Mouse (Mus musculus) induced T-regulatory cell, adult 2 months (primary cell): ENCODE measurements at regions not wholly inside any gene's neighbourhood (a gene's known extent, or its start where the extent isn't known, plus 50 kb on each side); places are given as distances from the start of the nearest gene placed in this dataset.

ENCODE experiments used
- DNase-seq: peaks from one replicate; pipeline ENCODE4 v3.0.0-alpha.2; 2012; ENCODE audit warnings: low read depth

DNA sequence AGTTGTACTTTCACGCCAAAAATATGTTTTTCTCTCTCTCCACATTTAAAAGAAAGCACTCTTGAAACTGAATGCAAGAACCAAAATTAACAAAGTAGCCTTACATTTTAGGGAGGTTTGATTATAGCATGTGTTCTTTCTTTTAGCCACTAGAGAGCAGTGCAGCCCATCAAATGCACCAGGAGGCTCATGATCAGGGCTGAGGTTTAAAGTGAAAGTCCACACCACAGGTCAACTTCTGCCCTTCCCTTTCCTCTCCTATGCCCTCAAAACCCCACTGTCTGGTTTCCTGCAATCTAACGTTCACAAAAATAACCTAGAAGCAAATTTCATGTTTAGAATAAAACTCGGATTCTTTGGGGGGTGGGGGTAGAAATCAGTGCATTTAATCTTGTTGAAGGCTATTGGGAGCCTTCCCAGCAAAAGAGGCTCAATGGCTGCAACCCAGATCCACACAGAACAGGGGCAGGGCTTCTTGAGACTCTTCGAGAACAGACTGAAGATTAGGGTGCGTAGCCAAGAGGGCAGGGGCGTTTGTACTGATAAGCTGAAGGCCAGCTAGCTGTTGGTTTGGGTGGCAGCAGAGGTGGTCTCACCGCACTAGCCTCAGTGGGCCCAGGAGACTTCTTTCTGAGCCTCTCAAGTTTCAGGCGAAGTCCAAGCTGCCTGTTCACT is 59.3 kb upstream of the Zfp770 start:
- peak; percentile 52 for DNase-seq

DNA sequence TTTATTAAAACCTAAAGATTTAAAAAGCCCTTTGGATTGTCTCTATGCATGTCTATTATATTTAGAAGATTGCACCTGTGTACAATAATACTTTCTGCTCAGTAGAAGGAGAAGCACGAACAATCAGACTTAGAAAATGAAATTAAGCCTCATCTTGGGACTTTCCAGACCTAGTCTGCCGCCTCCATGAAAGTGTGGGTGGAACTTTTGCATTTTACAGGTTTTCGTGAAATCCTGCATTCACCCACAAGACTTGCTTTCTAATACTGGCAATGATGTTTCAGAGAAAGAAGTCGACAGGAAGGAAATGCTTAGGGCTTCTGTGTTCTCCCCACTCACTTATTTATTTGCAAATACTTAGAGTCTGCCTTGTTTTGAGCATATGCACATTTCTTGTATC is 58.3 kb upstream of the Zfp770 start:
- no peak for DNase-seq
